Mouse (Mus musculus) CH12.LX (cell line): ENCODE measurements at regions not wholly inside any gene's neighbourhood (a gene's known extent, or its start where the extent isn't known, plus 50 kb on each side); places are given as distances from the start of the nearest gene placed in this dataset.

ENCODE experiments used
- DNase-seq: peaks from one replicate; pipeline ENCODE4 v3.0.0-alpha.2; 2013; ENCODE audit errors: extremely low read depth
- H3K27ac ChIP-seq: 2 replicates; pipeline ENCODE4 v1.5.1; 2012; ENCODE audit warnings: low read depth, mild to moderate bottlenecking, control low read depth, moderate library complexity; ENCODE audit not compliant: insufficient read depth
- H3K27me3 ChIP-seq: replicated peaks from 2 replicates; pipeline ENCODE3; 2012; ENCODE audit warnings: inconsistent platforms
- H3K36me3 ChIP-seq, 2 experiments: replicated peaks in 1 of 2; 2 replicates each; pipeline versions ENCODE3 to v1.6.1; 2012; ENCODE audit warnings: inconsistent platforms in 1 of 2, low read length in 1 of 2, mild to moderate bottlenecking in 1 of 2, mixed read lengths in 1 of 2, moderate library complexity in 1 of 2; ENCODE audit not compliant: control insufficient read depth in 1 of 2, insufficient read depth in 1 of 2
- H3K4me1 ChIP-seq, 2 experiments: 2 replicates each; pipeline ENCODE4 v1.6.1; 2012; ENCODE audit warnings: inconsistent platforms in 1 of 2, moderate library complexity in 1 of 2; ENCODE audit not compliant: insufficient read depth in 2 of 2, control insufficient read depth in 1 of 2
- H3K4me2 ChIP-seq: 2 replicates; pipeline ENCODE4 v1.6.1; 2012; ENCODE audit warnings: low read depth, mild to moderate bottlenecking, control low read depth; ENCODE audit not compliant: poor library complexity, insufficient read depth, severe bottlenecking
- H3K4me3 ChIP-seq, 3 experiments: fragments of 150-350 bp in 1 of 3; sonication (generic) in 1 of 3; replicated peaks in 1 of 3; 2 replicates each; pipeline versions ENCODE3 to v1.5.1; 2011 to 2012; ENCODE audit warnings: low read depth in 2 of 3, low read length in 2 of 3, mild to moderate bottlenecking in 2 of 3, moderate library complexity in 2 of 3, control low read depth in 1 of 3, improper control_type of control experiment in 1 of 3, inconsistent platforms in 1 of 3, mixed read lengths in 1 of 3; ENCODE audit not compliant: poor library complexity in 1 of 3
- H3K79me2 ChIP-seq: replicated peaks from 2 replicates; pipeline ENCODE4 v1.6.1; 2012; ENCODE audit warnings: mild to moderate bottlenecking, moderate library complexity; ENCODE audit not compliant: control insufficient read depth, poor library complexity, insufficient read depth, severe bottlenecking; ENCODE audit errors: extremely low read depth
- H3K9ac ChIP-seq: 2 replicates; pipeline ENCODE4 v1.6.1; 2012; ENCODE audit warnings: low read depth, mild to moderate bottlenecking, control low read depth, moderate library complexity; ENCODE audit not compliant: insufficient read depth
- H3K9me3 ChIP-seq: replicated peaks from 2 replicates; pipeline ENCODE3; 2012; ENCODE audit warnings: low read length, inconsistent platforms, mixed read lengths
- CHD2 ChIP-seq: IDR thresholded peaks from 2 replicates; pipeline ENCODE4 v1.6.1; 2011; ENCODE audit warnings: low read length, improper control_type of control experiment
- CTCF ChIP-seq, 2 experiments: IDR thresholded peaks in 1 of 2; conservative IDR thresholded peaks in 1 of 2; 2 replicates each; pipeline ENCODE4 v1.5.1; 2011 to 2012; ENCODE audit warnings: low read depth in 2 of 2, low read length in 2 of 2, improper control_type of control experiment in 1 of 2, inconsistent platforms in 1 of 2, mild to moderate bottlenecking in 1 of 2, moderate library complexity in 1 of 2
- E2F4 ChIP-seq: IDR thresholded peaks from 2 replicates; pipeline ENCODE4 v1.6.1; 2011; ENCODE audit warnings: low read depth, low read length, improper control_type of control experiment; ENCODE audit not compliant: insufficient replicate concordance
- ETS1 ChIP-seq: conservative IDR thresholded peaks from 2 replicates; pipeline ENCODE4 v1.6.1; 2012; ENCODE audit warnings: low read depth, mild to moderate bottlenecking, inconsistent platforms, low read length, improper control_type of control experiment, moderate library complexity
- GABPA ChIP-seq: IDR thresholded peaks from 2 replicates; pipeline ENCODE4 v1.6.1; 2012; ENCODE audit warnings: low read depth, low read length, improper control_type of control experiment, inconsistent platforms; ENCODE audit not compliant: insufficient replicate concordance
- IRF4 ChIP-seq: IDR thresholded peaks from 2 replicates; pipeline ENCODE4 v1.6.1; 2014; ENCODE audit warnings: low read depth, mild to moderate bottlenecking, inconsistent platforms, low read length, improper control_type of control experiment
- JUN ChIP-seq: IDR thresholded peaks from 2 replicates; pipeline ENCODE4 v1.6.1; 2011; ENCODE audit warnings: low read depth, mild to moderate bottlenecking, low read length, improper control_type of control experiment, moderate library complexity; ENCODE audit not compliant: insufficient read depth
- JUND ChIP-seq: conservative IDR thresholded peaks from 2 replicates; pipeline ENCODE4 v1.6.1; 2011; ENCODE audit warnings: low read depth, low read length, improper control_type of control experiment
- MEF2A ChIP-seq: IDR thresholded peaks from 2 replicates; pipeline ENCODE4 v1.6.1; 2014; ENCODE audit warnings: low read depth, mild to moderate bottlenecking, inconsistent platforms, low read length, improper control_type of control experiment, borderline replicate concordance
- MYC ChIP-seq: IDR thresholded peaks from 2 replicates; pipeline ENCODE4 v1.6.1; 2011; ENCODE audit warnings: low read depth, mild to moderate bottlenecking, improper control_type of control experiment, low read length
- NELFE ChIP-seq: IDR thresholded peaks from 2 replicates; pipeline ENCODE4 v1.6.1; 2011; ENCODE audit warnings: low read depth, low read length, improper control_type of control experiment
- NRF1 ChIP-seq: IDR thresholded peaks from 2 replicates; pipeline ENCODE4 v1.6.1; 2014; ENCODE audit warnings: low read depth, mild to moderate bottlenecking, inconsistent platforms, low read length, improper control_type of control experiment, moderate library complexity
- PAX5 ChIP-seq: IDR thresholded peaks from 2 replicates; pipeline ENCODE4 v1.6.1; 2012; ENCODE audit warnings: low read length, inconsistent platforms, mixed read lengths
- RAD21 ChIP-seq: IDR thresholded peaks from 2 replicates; pipeline ENCODE4 v1.6.1; 2011; ENCODE audit warnings: low read depth, mild to moderate bottlenecking, low read length, improper control_type of control experiment, moderate library complexity
- SMC3 ChIP-seq: IDR thresholded peaks from 2 replicates; pipeline ENCODE4 v1.6.1; 2011; ENCODE audit warnings: low read depth, low read length, improper control_type of control experiment
- TCF12 ChIP-seq: IDR thresholded peaks from 2 replicates; pipeline ENCODE4 v1.6.1; 2014; ENCODE audit warnings: low read depth, mild to moderate bottlenecking, inconsistent platforms, low read length, improper control_type of control experiment
- UBTF ChIP-seq: IDR thresholded peaks from 2 replicates; pipeline ENCODE4 v1.6.1; 2012; ENCODE audit warnings: low read depth, mild to moderate bottlenecking, inconsistent platforms, low read length, improper control_type of control experiment, moderate library complexity
- USF1 ChIP-seq: IDR thresholded peaks from 2 replicates; pipeline ENCODE4 v1.6.1; 2014; ENCODE audit warnings: low read depth, mild to moderate bottlenecking, inconsistent platforms, low read length, improper control_type of control experiment
- USF2 ChIP-seq: conservative IDR thresholded peaks from 2 replicates; pipeline ENCODE4 v1.6.1; 2011; ENCODE audit warnings: low read depth, low read length, improper control_type of control experiment
- ZMIZ1 ChIP-seq: IDR thresholded peaks from 2 replicates; pipeline ENCODE4 v1.6.1; 2012; ENCODE audit warnings: low read depth, mild to moderate bottlenecking, inconsistent platforms, low read length, improper control_type of control experiment
- ZNF384 ChIP-seq: IDR thresholded peaks from 2 replicates; pipeline ENCODE4 v1.6.1; 2012; ENCODE audit warnings: low read depth, low read length, improper control_type of control experiment, inconsistent platforms
- dilution Hi-C: fragments of 300-500 bp; cut with MboI; formaldehyde crosslinking; loops from 2 replicates; pipeline ENCODE4 v1.14.3; 2020; ENCODE audit warnings: low sequenced_read_pairs; ENCODE audit not compliant: extremely low pct_unique_long_range_greater_than_20kb, extremely low pct_ligation_motif_present
- in situ Hi-C: fragments of 300-500 bp; cut with MboI; formaldehyde crosslinking; loops from 3 replicates; pipeline ENCODE4 v1.14.3; 2019; ENCODE audit warnings: low sequenced_read_pairs, low pct_ligation_motif_present, low pct_unique_long_range_greater_than_20kb, mixed read lengths

DNA sequence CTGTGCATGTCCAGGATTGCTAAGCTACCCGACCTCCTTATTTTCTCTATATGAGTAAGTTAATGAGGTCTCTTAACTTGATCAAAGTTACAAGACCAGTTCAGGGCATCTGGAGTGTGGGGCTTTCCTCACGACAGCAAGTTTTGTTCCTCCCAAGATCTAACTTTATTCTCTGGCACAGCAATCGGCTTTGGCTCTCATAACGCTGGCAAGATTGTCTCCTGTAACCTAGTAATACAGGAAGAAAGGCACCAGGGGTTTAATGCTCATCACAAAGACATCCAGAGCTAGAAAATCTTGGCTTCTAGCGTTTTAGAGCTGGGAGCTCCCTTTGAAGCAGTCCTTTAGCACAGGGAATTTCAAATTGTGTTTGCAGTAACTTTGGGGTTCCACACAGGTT lies 77.5 kb downstream of the Cd83 start:
- H3K9ac ChIP-seq, result no peak overlapping the region
- dilution Hi-C loops, result no loop called here

GRCm38 (mm10) chr13:43862586-43862985 lies 78.0 kb downstream of the Cd83 start:
- in situ Hi-C loops, result loop anchor here (25.0 kb wide), 2 partner anchors 675 to 875 kb away; partner anchors contain the start of gene Jarid2
- H3K79me2 ChIP-seq, result no peaks in the 10 kb centered on the region
- dilution Hi-C loops, result no loop called here
- no peak overlapping the region for H3K9ac ChIP-seq
- H3K27ac ChIP-seq, result no peak overlapping the region
- no peak for DNase-seq
- TF ChIP-seq MYC (no peak), JUND (no peak), ZNF384 (no peak), MEF2A (no peak), JUN (no peak), NELFE (no peak), SMC3 (no peak), USF2 (no peak), RAD21 (no peak), CTCF (conservative IDR thresholded peaks at IDR 0.05 in 1 of 2, IDR thresholded peaks at IDR 0.05 in 1 of 2; ENCODE audit: low read depth in 2 of 2, low read length in 2 of 2) (no peak), IRF4 (no peak), GABPA (no peak), ETS1 (no peak), ZMIZ1 (no peak), TCF12 (no peak), NRF1 (no peak), E2F4 (no peak), CHD2 (no peak)
- no peaks in the 10 kb centered on the region for H3K27me3 ChIP-seq
- H3K4me3 ChIP-seq, result no peak overlapping the region
- no peaks in the 10 kb centered on the region for H3K36me3 ChIP-seq
- peaks cover 0 to 12% of the 10 kb centered on the region in 2 experiments; a peak in 2 of 4 replicates for H3K4me1 ChIP-seq
- H3K4me2 ChIP-seq, result no peak overlapping the region
- H3K9me3 ChIP-seq, result peaks cover 4% of the 10 kb centered on the region

More for the DNA sequence above, 77.5 kb downstream of the Cd83 start:
- H3K4me1 ChIP-seq, result peaks cover 0 to 12% of the 10 kb centered on the region in 2 experiments; a peak in 2 of 4 replicates
- TF ChIP-seq PAX5 (no peak), ETS1 (no peak), UBTF (no peak), USF1 (no peak)
- TF ChIP-seq, all 38 proteins: peak for 0
- H3K36me3 ChIP-seq, result no peaks in the 10 kb centered on the region
- no peak overlapping the region for H3K4me3 ChIP-seq
- no peak overlapping the region for H3K4me2 ChIP-seq
- peaks cover 4% of the 10 kb centered on the region for H3K9me3 ChIP-seq
- no peak overlapping the region for H3K27ac ChIP-seq
- H3K27me3 ChIP-seq, result no peaks in the 10 kb centered on the region
- in situ Hi-C loops, result loop anchor here (25.0 kb wide), 2 partner anchors 675 to 875 kb away; partner anchors contain the start of gene Jarid2
- no peak for DNase-seq
- no peaks in the 10 kb centered on the region for H3K79me2 ChIP-seq
